Mouse (Mus musculus) forebrain, embryonic 11.5 days (tissue): ENCODE results near the gene Capn7. TPM values are rescaled to one million over a fixed set of nuclear protein-coding genes. Genes with fewer than 3 reads are reported as not detected.

Experiments
- ATAC-seq: fragments of 200-750 bp; cut with Nextera tagmentation; replicated peaks from 2 replicates; pipeline ENCODE4 v1.8.0; 2017; ENCODE audit warnings: moderate TSS enrichment; ENCODE audit not compliant: low FRiP score
- DNase-seq: peaks from one replicate; pipeline ENCODE4 v3.0.0-alpha.2; 2017; ENCODE audit warnings: low spot score
- H3K27ac ChIP-seq: fragments of 300-500 bp; sonication (generic); 2 replicates; pipeline ENCODE4 v1.5.1; 2014; ENCODE audit warnings: low read depth, low read length
- H3K27me3 ChIP-seq: fragments of 300-500 bp; sonication (generic); 2 replicates; pipeline ENCODE4 v1.6.1; 2014; ENCODE audit warnings: mild to moderate bottlenecking, low read length, mixed read lengths; ENCODE audit not compliant: control insufficient read depth, insufficient read depth
- H3K36me3 ChIP-seq: fragments of 300-500 bp; sonication (generic); 2 replicates; pipeline ENCODE4 v1.6.1; 2014; ENCODE audit warnings: mild to moderate bottlenecking, low read length, moderate library complexity, mixed read lengths; ENCODE audit not compliant: control insufficient read depth, insufficient read depth
- H3K4me1 ChIP-seq: fragments of 300-500 bp; sonication (generic); replicated peaks from 2 replicates; pipeline ENCODE4 v1.6.1; 2014; ENCODE audit warnings: low read length, mixed read lengths; ENCODE audit not compliant: control insufficient read depth, insufficient read depth
- H3K4me2 ChIP-seq: fragments of 300-500 bp; sonication (generic); 2 replicates; pipeline ENCODE4 v1.6.1; 2014; ENCODE audit warnings: low read depth, mild to moderate bottlenecking, low read length, moderate library complexity, mixed read lengths; ENCODE audit not compliant: severe bottlenecking
- H3K4me3 ChIP-seq: fragments of 300-500 bp; sonication (generic); 2 replicates; pipeline ENCODE4 v1.5.1; 2014; ENCODE audit warnings: low read depth, low read length
- H3K9ac ChIP-seq: fragments of 300-500 bp; sonication (generic); 2 replicates; pipeline ENCODE4 v1.6.1; 2014; ENCODE audit warnings: low read length
- H3K9me3 ChIP-seq: fragments of 300-500 bp; sonication (generic); 2 replicates; pipeline ENCODE4 v1.6.1; 2016; ENCODE audit warnings: low read length, mixed read lengths; ENCODE audit not compliant: control insufficient read depth
- WGBS: fragments of 180-500 bp; shearing (Covaris S2); extraction: QIAGEN DNeasy Blood & Tissue Kit; methylation state at CpG from one replicate; pipeline ENCODE4 v1.1.7; 2014; 5-methylcytosine and 5-hydroxymethylcytosine counted together
- polyA plus RNA-seq: library from polyadenylated mRNA; unstranded; fragments of >200 nt; fragmentation: Nextera tagmentation; extraction: Ambion mirVana; gene quantifications from 2 replicates; pipeline ENCODE4 v1.2.1, GENCODE M21; 2014

Gene Capn7
- polyA plus RNA-seq, 1 experiment from 2014 or later: 36.2 TPM

DNA sequence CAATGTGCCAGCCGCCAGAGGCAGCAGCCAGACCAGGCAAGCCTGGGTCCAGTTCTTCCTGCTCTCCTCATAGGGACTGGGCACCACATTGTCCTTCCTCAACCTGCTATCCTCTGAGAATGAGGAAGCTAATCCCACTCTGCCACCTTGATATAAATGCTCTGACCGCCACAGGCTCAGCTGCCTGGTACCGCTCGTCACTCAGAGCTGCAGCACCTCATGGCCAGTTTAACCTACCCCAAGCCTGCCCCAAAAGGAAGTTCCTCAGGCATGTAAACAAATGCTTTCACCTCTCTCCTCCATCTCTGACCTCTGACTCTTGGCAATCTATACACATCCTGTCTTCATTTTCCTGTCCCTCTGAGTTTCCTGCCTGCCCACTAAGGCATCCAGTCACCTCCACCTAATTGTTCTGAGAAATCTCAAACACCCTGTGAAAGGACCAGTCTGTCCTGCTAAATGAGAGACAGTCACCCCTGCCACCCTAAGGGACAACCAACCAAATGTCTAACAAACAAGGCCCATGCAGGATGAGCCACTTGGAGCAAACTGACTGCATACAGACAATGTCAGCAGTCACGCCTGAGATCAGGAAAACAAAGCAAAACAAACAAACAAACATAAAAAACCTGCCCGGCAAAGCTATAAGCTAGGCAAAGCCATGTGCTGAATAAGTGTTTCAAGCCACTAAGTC, 71.6 kb downstream of the Capn7 start:
- no peaks in the 10 kb centered on the region for H3K36me3 ChIP-seq
- no peak overlapping the region for H3K9ac ChIP-seq
- no peaks in the 10 kb centered on the region; the same call in 1 of the 2 replicates for H3K4me1 ChIP-seq
- no peak overlapping the region for H3K27ac ChIP-seq
- no peak overlapping the region for H3K4me3 ChIP-seq
- no peak overlapping the region for H3K4me2 ChIP-seq
- H3K9me3 ChIP-seq: no peaks in the 10 kb centered on the region
- H3K27me3 ChIP-seq: no peaks in the 10 kb centered on the region
- WGBS: 79% methylated on average over 6 of the region's 6 CpGs
- no peak for ATAC-seq
- DNase-seq: no peak

DNA sequence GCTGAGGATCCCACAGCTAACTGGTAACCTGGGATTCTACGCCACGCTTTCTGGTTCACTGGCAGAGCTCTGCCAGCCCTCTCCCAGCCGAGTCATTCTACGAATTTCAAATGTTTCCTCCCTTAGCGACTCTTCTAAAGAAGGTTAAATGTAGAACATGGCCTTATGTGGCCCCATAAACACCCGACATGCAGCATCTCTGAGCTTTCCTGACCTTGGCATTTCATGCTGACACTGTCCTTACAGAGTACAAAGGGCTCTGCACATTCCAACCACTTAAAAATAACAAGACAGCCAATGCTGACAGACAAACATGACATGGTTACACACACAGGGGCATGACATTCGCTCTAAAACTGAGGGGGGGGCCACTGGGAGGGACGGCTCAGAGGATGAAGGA, 72.2 kb downstream of the Capn7 start:
- 76% methylated on average over 8 of the region's 8 CpGs for WGBS
- H3K9ac ChIP-seq: no peak overlapping the region
- no peaks in the 10 kb centered on the region for H3K9me3 ChIP-seq
- no peak for DNase-seq
- no peaks in the 10 kb centered on the region for H3K36me3 ChIP-seq
- no peak overlapping the region for H3K4me2 ChIP-seq
- no peak for ATAC-seq
- H3K27me3 ChIP-seq: no peaks in the 10 kb centered on the region
- H3K27ac ChIP-seq: no peak overlapping the region
- H3K4me1 ChIP-seq: peaks cover 4% of the 10 kb centered on the region; the same call in 1 of the 2 replicates
- no peak overlapping the region for H3K4me3 ChIP-seq

DNA sequence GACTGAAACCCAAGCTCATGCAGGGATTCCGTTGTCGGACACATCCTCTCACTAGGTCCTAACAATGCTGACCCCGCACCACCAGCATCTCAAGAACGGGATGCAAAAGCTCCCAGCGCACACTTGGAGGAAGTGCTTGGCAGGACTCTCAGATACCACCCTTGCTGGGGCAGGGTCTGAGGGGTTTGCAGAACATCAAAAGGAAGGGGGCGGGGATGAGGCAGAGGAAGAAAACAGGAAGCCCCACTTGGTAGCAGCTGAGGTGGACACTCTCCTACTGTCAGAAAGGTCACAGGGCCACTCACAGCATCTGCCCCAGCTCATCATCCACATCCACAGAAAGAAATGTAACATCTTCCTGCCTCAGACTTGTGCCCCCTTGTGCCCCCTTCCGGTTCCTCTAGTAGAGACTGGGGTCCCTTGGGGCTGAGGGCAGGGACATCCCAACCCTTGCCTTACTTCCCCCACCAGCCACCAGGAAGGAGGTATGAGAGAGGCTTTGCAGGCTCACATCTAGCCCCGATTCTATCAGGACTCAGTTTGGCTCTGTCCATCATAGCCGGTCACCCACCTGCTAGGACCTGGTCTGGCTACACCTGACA, 73.8 kb downstream of the Capn7 start:
- Histone ChIP-seq H3K9me3 (no peaks in the 10 kb centered on the region), H3K27me3 (no peaks in the 10 kb centered on the region), H3K27ac (no peak overlapping the region), H3K4me1 (peaks cover 8% of the 10 kb centered on the region; the same call in 1 of the 2 replicates), H3K4me3 (no peak overlapping the region), H3K9ac (no peak overlapping the region), H3K4me2 (no peak overlapping the region), H3K36me3 (no peaks in the 10 kb centered on the region)
- DNase-seq (no peak), ATAC-seq (no peak)
- 82% methylated on average over 9 of the region's 9 CpGs for WGBS

DNA sequence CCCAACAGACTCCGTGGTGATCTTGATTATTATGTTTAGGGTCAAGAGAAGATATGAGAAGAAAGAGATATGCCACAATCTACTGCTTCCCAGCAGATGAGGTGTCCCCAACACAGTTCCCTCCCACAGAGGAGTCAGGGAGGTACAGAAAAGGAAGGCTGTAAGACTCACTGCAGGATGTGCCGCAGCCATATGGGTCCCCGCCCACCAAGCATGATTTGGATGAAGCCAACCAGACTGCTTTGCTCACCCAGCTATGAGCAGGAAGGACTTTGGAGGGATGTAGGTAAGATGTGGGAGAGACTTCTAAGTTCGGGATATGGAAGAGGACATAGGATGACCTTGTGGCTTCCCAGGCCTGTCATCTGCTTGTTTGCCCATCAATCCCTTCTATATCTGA, 74.3 kb downstream of the Capn7 start:
- Histone ChIP-seq H3K9ac (no peak overlapping the region), H3K27ac (no peak overlapping the region), H3K9me3 (no peaks in the 10 kb centered on the region), H3K4me2 (no peak overlapping the region), H3K4me3 (no peak overlapping the region), H3K27me3 (no peaks in the 10 kb centered on the region), H3K36me3 (no peaks in the 10 kb centered on the region), H3K4me1 (peaks cover 8% of the 10 kb centered on the region; the same call in 1 of the 2 replicates)
- 85% methylated on average over 4 of the region's 4 CpGs for WGBS
- no peak for ATAC-seq
- no peak for DNase-seq

DNA sequence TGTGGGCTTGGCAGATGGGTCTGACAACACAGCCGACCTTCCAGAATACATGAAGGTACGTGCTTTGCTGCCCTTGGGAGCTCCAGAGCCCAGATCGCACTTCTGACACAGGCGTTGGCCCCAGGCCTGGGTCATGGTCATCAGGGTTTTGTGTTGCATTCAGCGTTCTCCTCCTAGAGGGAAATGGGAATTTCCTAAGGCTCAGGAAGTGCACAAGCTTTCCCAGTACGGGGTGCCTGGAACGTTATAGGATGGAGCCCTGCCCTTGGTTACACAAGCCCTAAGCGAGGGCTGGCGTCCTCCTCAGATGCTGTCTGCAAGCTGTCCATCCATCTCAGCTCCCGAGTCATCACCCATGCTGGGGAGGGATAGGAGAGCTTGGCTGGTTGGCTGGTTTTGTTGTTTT, 76.2 kb downstream of the Capn7 start:
- H3K4me2 ChIP-seq: no peak overlapping the region
- no peak overlapping the region for H3K27ac ChIP-seq
- no peak overlapping the region for H3K9ac ChIP-seq
- H3K9me3 ChIP-seq: no peaks in the 10 kb centered on the region
- H3K27me3 ChIP-seq: no peaks in the 10 kb centered on the region
- ATAC-seq (no peak), DNase-seq (no peak)
- 84% methylated on average over 10 of the region's 10 CpGs for WGBS
- H3K36me3 ChIP-seq: no peaks in the 10 kb centered on the region
- H3K4me3 ChIP-seq: no peak overlapping the region
- H3K4me1 ChIP-seq: peaks cover 8% of the 10 kb centered on the region; the same call in 1 of the 2 replicates

DNA sequence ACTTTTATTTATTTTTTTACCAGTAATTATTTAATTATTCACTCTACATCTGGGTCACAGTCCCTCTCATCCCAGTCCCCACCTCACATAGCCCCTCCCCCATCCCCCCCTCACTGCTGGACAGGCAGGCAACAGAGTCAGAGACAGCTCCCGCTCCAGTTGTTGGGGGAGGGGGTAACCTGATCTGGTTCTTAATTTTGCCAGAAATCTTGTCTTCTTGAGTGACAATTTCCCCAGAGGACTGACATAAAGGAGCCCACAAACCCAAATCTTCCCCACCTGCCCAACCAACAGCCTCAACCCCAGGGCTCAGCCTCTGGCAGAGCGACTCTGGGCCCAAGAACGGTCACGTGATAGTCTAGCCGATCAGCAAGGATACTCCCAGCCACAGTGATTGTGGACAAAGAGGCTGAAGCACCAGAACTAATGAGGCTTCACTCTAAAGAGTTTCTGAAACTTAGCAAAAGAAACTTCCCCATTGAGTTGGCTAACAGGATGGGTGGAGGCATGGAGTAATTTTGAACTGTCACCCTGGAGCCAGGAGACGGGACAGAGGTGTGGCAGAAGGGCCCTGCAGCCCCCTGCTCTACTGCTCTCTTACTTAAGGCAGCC, 77.1 kb downstream of the Capn7 start:
- no peaks in the 10 kb centered on the region for H3K27me3 ChIP-seq
- whole genome bisulfite sequencing: 31% methylated on average over 6 of the region's 6 CpGs
- no peaks in the 10 kb centered on the region for H3K9me3 ChIP-seq
- no peak overlapping the region for H3K9ac ChIP-seq
- DNase-seq (no peak), ATAC-seq (no peak)
- H3K27ac ChIP-seq: no peak overlapping the region
- peaks cover 8% of the 10 kb centered on the region; the same call in 1 of the 2 replicates for H3K4me1 ChIP-seq
- H3K36me3 ChIP-seq: no peaks in the 10 kb centered on the region
- H3K4me3 ChIP-seq: no peak overlapping the region
- H3K4me2 ChIP-seq: no peak overlapping the region

DNA sequence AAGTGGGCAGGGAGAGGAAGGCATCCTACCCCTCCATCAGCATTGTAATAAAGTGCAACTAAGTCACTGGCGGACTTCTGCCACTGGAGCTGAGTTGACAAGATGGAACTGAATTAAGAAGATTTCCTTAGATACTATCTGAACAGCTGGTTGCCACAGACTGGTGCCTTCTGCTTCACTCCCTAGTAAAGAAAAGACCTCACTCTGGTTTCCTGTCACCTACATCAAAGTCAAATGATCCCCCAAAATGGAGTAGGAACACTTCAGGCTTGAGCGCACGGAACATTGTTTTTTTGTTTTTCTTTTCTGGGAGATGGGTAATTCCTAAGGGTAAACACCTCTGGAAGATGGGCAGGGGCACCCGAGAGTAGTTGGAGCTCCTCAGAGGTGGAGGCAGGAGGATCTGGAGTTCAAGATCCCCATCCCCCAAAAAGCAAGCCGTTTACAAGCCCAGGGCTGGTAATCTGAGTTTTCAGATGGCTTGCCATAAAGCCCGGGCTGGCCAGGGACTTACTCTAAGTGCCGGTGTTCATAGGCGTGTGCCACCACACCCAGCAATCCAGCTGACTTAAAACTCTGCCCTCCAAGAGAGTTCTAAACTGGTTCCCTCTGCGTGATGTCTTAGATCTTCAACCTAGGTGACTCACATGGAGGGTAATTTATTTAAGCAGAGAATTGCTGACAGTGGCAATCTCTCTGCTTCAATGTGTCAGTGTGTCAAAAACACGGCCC, 78.0 kb downstream of the Capn7 start:
- H3K4me3 ChIP-seq: no peak overlapping the region
- H3K9ac ChIP-seq: no peak overlapping the region
- ATAC-seq: no peak
- no peak for DNase-seq
- peaks cover 8% of the 10 kb centered on the region; the same call in 1 of the 2 replicates for H3K4me1 ChIP-seq
- no peaks in the 10 kb centered on the region for H3K9me3 ChIP-seq
- 83% methylated on average over 10 of the region's 10 CpGs for WGBS
- H3K36me3 ChIP-seq: no peaks in the 10 kb centered on the region
- H3K27me3 ChIP-seq: no peaks in the 10 kb centered on the region
- H3K27ac ChIP-seq: no peak overlapping the region
- H3K4me2 ChIP-seq: no peak overlapping the region

DNA sequence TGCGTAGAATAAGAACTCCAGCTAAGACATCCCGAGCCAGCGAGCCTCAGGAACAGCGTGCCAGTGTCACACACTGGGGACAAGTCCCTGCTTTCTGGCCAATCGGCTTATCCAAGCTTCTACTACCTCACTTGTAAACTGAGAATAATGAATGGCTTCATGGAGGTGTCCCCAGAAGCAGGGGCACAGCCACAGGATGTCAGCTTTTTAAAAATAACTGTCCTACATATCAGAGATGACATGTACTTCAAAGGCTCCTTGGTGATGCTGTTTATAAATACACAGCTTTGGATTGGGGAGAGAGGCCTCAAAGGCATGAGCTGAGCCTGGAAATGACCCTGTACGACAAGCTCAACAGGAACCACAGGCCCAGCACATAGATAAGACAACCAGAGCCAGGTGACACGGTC, 78.5 kb downstream of the Capn7 start:
- Histone ChIP-seq H3K4me2 (no peak overlapping the region), H3K27me3 (no peaks in the 10 kb centered on the region), H3K27ac (no peak overlapping the region), H3K4me1 (peaks cover 8% of the 10 kb centered on the region; the same call in 1 of the 2 replicates), H3K36me3 (no peaks in the 10 kb centered on the region), H3K9ac (no peak overlapping the region), H3K4me3 (no peak overlapping the region), H3K9me3 (no peaks in the 10 kb centered on the region)
- WGBS: 88% methylated on average over 7 of the region's 7 CpGs
- no peak for ATAC-seq
- no peak for DNase-seq
